In genomic region chr17:83997778-83998177, GRCm38 (mm10) we compare ENCODE assay signal across 9 mouse cellular contexts.
A peak's percentile ranks its signal among the peaks of the same experiment; 100 is the strongest.
DNase-seq lines count a peak whose midpoint lies in the region; ATAC-seq lines count a peak whose summit lies in the region.
"Had no signal": no experiment of that assay in that cellular context is flagged by ENCODE, and none has a peak within 500 bp of the region (broad histone marks: within the 10 kb centered on the region; RNA-seq: fewer than 3 reads in every experiment).

No protein-coding gene starts in this region.

- 0 out of 2 replicates have a peak, but pooled peaks cover 6% of the 10 kb centered on the region for H3K27me3 ChIP-seq in heart, embryonic 12.5 days (replicated peaks)
- H3K27me3 ChIP-seq: limb, embryonic 13.5 days had no signal

- peak; percentile 77 to 89 for DNase-seq in heart, adult 18-20 months
- peak; percentile 88 for DNase-seq in adrenal gland, postnatal 10 days
- DNase-seq in heart, adult 8-10 months (ENCODE audit: low spot score) = peak; percentile 80
- DNase-seq in layer of hippocampus, adult 11-12 months (ENCODE audit: low spot score) = peak; percentile 79
- DNase-seq in lung, postnatal 10 days = peak; percentile 87
- DNase-seq in spleen, postnatal 14 days (ENCODE audit: low spot score in 2 of 2) = peak; percentile 55 to 77
- DNase-seq in Muller cell, postnatal 12 days (ENCODE audit: inconsistent ontology term) = no peak

- no peak overlapping the region for H3K9ac ChIP-seq in heart, embryonic 12.5 days
- H3K9ac ChIP-seq: limb, embryonic 13.5 days had no signal

- no peak overlapping the region for H3K4me2 ChIP-seq in heart, embryonic 12.5 days
- H3K4me2 ChIP-seq: limb, embryonic 13.5 days had no signal

- ATAC-seq in heart, embryonic 12.5 days (ENCODE audit: insufficient number of reproducible peaks, low FRiP score) = no peak

- H3K4me3 ChIP-seq in heart, embryonic 12.5 days = no peak overlapping the region
- H3K4me3 ChIP-seq: limb, embryonic 13.5 days had no signal

- H3K4me1 ChIP-seq in heart, embryonic 12.5 days (replicated peaks) = no peaks in the 10 kb centered on the region

- no peak overlapping the region for H3K27ac ChIP-seq in heart, embryonic 12.5 days (ENCODE audit: poor library complexity, severe bottlenecking)
- H3K27ac ChIP-seq: limb, embryonic 13.5 days had no signal

- no peaks in the 10 kb centered on the region for H3K36me3 ChIP-seq in heart, embryonic 12.5 days
- H3K36me3 ChIP-seq: limb, embryonic 13.5 days had no signal

- no peaks in the 10 kb centered on the region for H3K9me3 ChIP-seq in heart, embryonic 12.5 days (replicated peaks)
- H3K9me3 ChIP-seq: limb, embryonic 13.5 days had no signal

- WGBS in heart, embryonic 12.5 days = 78% methylated on average over 11 of the region's 11 CpGs
